Mouse (Mus musculus): ENCODE results near the gene Rergl. TPM values are rescaled to one million over a fixed set of nuclear protein-coding genes. Genes with fewer than 3 reads are reported as not detected.

The Rergl gene
- polyA plus RNA-seq, 1 experiment: not detected

Other genes with a start within 250 kb of the Rergl start
- gene Pik3c2g, start 85.2 kb upstream of the Rergl start, polyA plus RNA-seq (2012; fragmentation: generic; extraction: Trizol): not detected

Measured in C2C12 (cell line).